Mouse (Mus musculus) G1E (cell line): ENCODE data around the gene Anapc16.

Experiments
- CTCF ChIP-seq: IDR thresholded peaks from 2 replicates; pipeline ENCODE4 v1.5.1; 2012; ENCODE audit warnings: low read depth, low read length, inconsistent platforms, mixed read lengths
- GATA1 ChIP-seq: IDR thresholded peaks from 2 replicates; pipeline ENCODE4 v1.6.1; 2012; ENCODE audit warnings: borderline replicate concordance, low read length, inconsistent platforms, mixed read lengths

GRCm38 (mm10) chr10:59958458-59958857 lies 44.5 kb downstream of the Anapc16 start:
- no peak for TF ChIP-seq GATA1
- no peak for TF ChIP-seq CTCF
